Mouse (Mus musculus): ENCODE results near the gene Acsm2. TPM values are rescaled to one million over a fixed set of nuclear protein-coding genes. Genes with fewer than 3 reads are reported as not detected.

Acsm2 gene
- polyA plus RNA-seq (2012; rRNA removed; ENCODE audit: low replicate concordance): 0.36 TPM in 1 of 2 replicates, not detected in the other

GRCm38 (mm10) chr7:119554040-119554439, at the start of gene Acsm2:
Acsm2 (plus strand) TSS chr7:119554340.

GRCm38 (mm10) chr7:119519163-119519562, 35.0 kb upstream of the Acsm2 start, which contains the start of gene Acsm5:
Acsm5 (plus strand) TSS chr7:119519463.

GRCm38 (mm10) chr7:119523389-119523788, 30.8 kb upstream of the Acsm2 start, which contains the start of gene Pdilt:
Pdilt (minus strand) TSS chr7:119523489.

GRCm38 (mm10) chr7:119606664-119607076, 52.5 kb downstream of the Acsm2 start, which contains the start of gene Acsm1:
Acsm1 (plus strand) TSS chr7:119607026.

Other genes starting within 250 kb of the Acsm2 start
- 0.06 TPM in 1 of 2 replicates, not detected in the other for gene Gp2, start 95.1 kb upstream of the Acsm2 start, polyA plus RNA-seq (2012; rRNA removed; ENCODE audit: low replicate concordance)
- 0.06 and 0.26 TPM in 2 replicates for gene Umod, start 75.1 kb upstream of the Acsm2 start, polyA plus RNA-seq (2012; rRNA removed; ENCODE audit: low replicate concordance)
- gene Acsm5, start 34.9 kb upstream of the Acsm2 start, polyA plus RNA-seq (2012; rRNA removed; ENCODE audit: low replicate concordance): 4.4 and 5.1 TPM in 2 replicates
- gene Pdilt, start 30.9 kb upstream of the Acsm2 start, polyA plus RNA-seq (2012; rRNA removed; ENCODE audit: low replicate concordance): not detected in 2 replicates
- gene Acsm1, start 52.7 kb downstream of the Acsm2 start, polyA plus RNA-seq (2012; rRNA removed; ENCODE audit: low replicate concordance): 0.48 TPM in 1 of 2 replicates, not detected in the other
- gene Acsm4, start 135.7 kb downstream of the Acsm2 start, polyA plus RNA-seq (2012; rRNA removed; ENCODE audit: low replicate concordance): not detected in 2 replicates
- gene Thumpd1, start 166.5 kb downstream of the Acsm2 start, polyA plus RNA-seq (2012; rRNA removed; ENCODE audit: low replicate concordance): 17.8 and 20.5 TPM in 2 replicates
- gene Acsm3, start 206.6 kb downstream of the Acsm2 start, polyA plus RNA-seq (2012; rRNA removed; ENCODE audit: low replicate concordance): 14.3 and 42.0 TPM in 2 replicates
- 1.3 and 2.4 TPM in 2 replicates for gene Rexo5, start 239.7 kb downstream of the Acsm2 start, polyA plus RNA-seq (2012; rRNA removed; ENCODE audit: low replicate concordance)
- 0.62 and 1.4 TPM in 2 replicates for gene Eri2, start 239.7 kb downstream of the Acsm2 start, polyA plus RNA-seq (2012; rRNA removed; ENCODE audit: low replicate concordance)